Mouse (Mus musculus): ENCODE data around the gene Rnf227. TPM values are rescaled to one million over a fixed set of nuclear protein-coding genes. Genes with fewer than 3 reads are reported as not detected.

The Rnf227 gene
- polyA plus RNA-seq, 1 experiment = 3.3 TPM

- no peaks in the 10 kb centered on the region for H3K36me3 ChIP-seq (ENCODE audit: control insufficient read depth, insufficient read depth, low read length, poor library complexity, severe bottlenecking)
- no peaks in the 10 kb centered on the region for H3K4me1 ChIP-seq (ENCODE audit: control insufficient read depth, insufficient read depth, low read length)
- no peak overlapping the region for H3K4me3 ChIP-seq (ENCODE audit: low read depth, low read length)
- peaks cover 14% of the 10 kb centered on the region for H3K27me3 ChIP-seq (ENCODE audit: control insufficient read depth, insufficient read depth, low read length, poor library complexity, severe bottlenecking)
- H3K9ac ChIP-seq (ENCODE audit: low read depth, poor library complexity, severe bottlenecking) = no peak overlapping the region
- H3K27ac ChIP-seq (ENCODE audit: insufficient read depth, low read length) = peak overlapping the region; percentile 15; the same call in 1 of the 2 replicates
- H3K9me3 ChIP-seq (replicated peaks; ENCODE audit: control insufficient read depth, insufficient read depth, low read length, poor library complexity, severe bottlenecking) = no peaks in the 10 kb centered on the region
- TF ChIP-seq POLR2A (IDR thresholded peaks at IDR 0.05; ENCODE audit: insufficient read depth, low read length) (no peak), EP300 (IDR thresholded peaks at IDR 0.05; ENCODE audit: insufficient read depth, low read depth, low read length) (no peak), CTCF (IDR thresholded peaks at IDR 0.05; ENCODE audit: low read depth, low read length) (no peak)
These were observed 29.9 kb downstream of the Rnf227 start for GRCm38 (mm10) chr11:69369990-69370816.

GRCm38 (mm10) chr11:69370817-69371215 lies 30.6 kb downstream of the Rnf227 start:
- H3K36me3 ChIP-seq (ENCODE audit: control insufficient read depth, insufficient read depth, low read length, poor library complexity, severe bottlenecking) = no peaks in the 10 kb centered on the region
- H3K4me1 ChIP-seq (ENCODE audit: control insufficient read depth, insufficient read depth, low read length) = no peaks in the 10 kb centered on the region
- peak overlapping the region; percentile 15; the same call in 1 of the 2 replicates for H3K27ac ChIP-seq (ENCODE audit: insufficient read depth, low read length)
- TF ChIP-seq EP300 (IDR thresholded peaks at IDR 0.05; ENCODE audit: insufficient read depth, low read depth, low read length) (no peak), POLR2A (IDR thresholded peaks at IDR 0.05; ENCODE audit: insufficient read depth, low read length) (no peak), CTCF (IDR thresholded peaks at IDR 0.05; ENCODE audit: low read depth, low read length) (no peak)
- H3K4me3 ChIP-seq (ENCODE audit: low read depth, low read length) = no peak overlapping the region
- no peaks in the 10 kb centered on the region for H3K9me3 ChIP-seq (replicated peaks; ENCODE audit: control insufficient read depth, insufficient read depth, low read length, poor library complexity, severe bottlenecking)
- H3K27me3 ChIP-seq (ENCODE audit: control insufficient read depth, insufficient read depth, low read length, poor library complexity, severe bottlenecking) = peaks cover 14% of the 10 kb centered on the region
- no peak overlapping the region for H3K9ac ChIP-seq (ENCODE audit: low read depth, poor library complexity, severe bottlenecking)

- H3K27me3 ChIP-seq (ENCODE audit: control insufficient read depth, insufficient read depth, low read length, poor library complexity, severe bottlenecking) = peaks cover 14% of the 10 kb centered on the region
- H3K9ac ChIP-seq (ENCODE audit: low read depth, poor library complexity, severe bottlenecking) = no peak overlapping the region
- H3K4me3 ChIP-seq (ENCODE audit: low read depth, low read length) = no peak overlapping the region
- H3K9me3 ChIP-seq (replicated peaks; ENCODE audit: control insufficient read depth, insufficient read depth, low read length, poor library complexity, severe bottlenecking) = no peaks in the 10 kb centered on the region
- H3K27ac ChIP-seq (ENCODE audit: insufficient read depth, low read length) = no peak overlapping the region
- no peaks in the 10 kb centered on the region for H3K4me1 ChIP-seq (ENCODE audit: control insufficient read depth, insufficient read depth, low read length)
- H3K36me3 ChIP-seq (ENCODE audit: control insufficient read depth, insufficient read depth, low read length, poor library complexity, severe bottlenecking) = no peaks in the 10 kb centered on the region
- TF ChIP-seq POLR2A (IDR thresholded peaks at IDR 0.05; ENCODE audit: insufficient read depth, low read length) = no peak
- TF ChIP-seq CTCF (IDR thresholded peaks at IDR 0.05; ENCODE audit: low read depth, low read length) = no peak
- no peak for TF ChIP-seq EP300 (IDR thresholded peaks at IDR 0.05; ENCODE audit: insufficient read depth, low read depth, low read length)
These were observed 31.3 kb downstream of the Rnf227 start for GRCm38 (mm10) chr11:69371601-69372000.

- Histone ChIP-seq H3K36me3 (ENCODE audit: control insufficient read depth, insufficient read depth, low read length, poor library complexity, severe bottlenecking) (no peaks in the 10 kb centered on the region), H3K4me1 (ENCODE audit: control insufficient read depth, insufficient read depth, low read length) (no peaks in the 10 kb centered on the region), H3K9ac (ENCODE audit: low read depth, poor library complexity, severe bottlenecking) (no peak overlapping the region)
These were observed 32.0 kb downstream of the Rnf227 start for GRCm38 (mm10) chr11:69372056-69372779.

GRCm38 (mm10) chr11:69372780-69373170 lies 32.5 kb downstream of the Rnf227 start:
- H3K27ac ChIP-seq (ENCODE audit: insufficient read depth, low read length) = no peak overlapping the region
- no peak overlapping the region for H3K9ac ChIP-seq (ENCODE audit: low read depth, poor library complexity, severe bottlenecking)
- H3K36me3 ChIP-seq (ENCODE audit: control insufficient read depth, insufficient read depth, low read length, poor library complexity, severe bottlenecking) = no peaks in the 10 kb centered on the region
- TF ChIP-seq EP300 (IDR thresholded peaks at IDR 0.05; ENCODE audit: insufficient read depth, low read depth, low read length) = no peak
- TF ChIP-seq POLR2A (IDR thresholded peaks at IDR 0.05; ENCODE audit: insufficient read depth, low read length) = no peak
- no peak for TF ChIP-seq CTCF (IDR thresholded peaks at IDR 0.05; ENCODE audit: low read depth, low read length)
- peaks cover 11% of the 10 kb centered on the region for H3K27me3 ChIP-seq (ENCODE audit: control insufficient read depth, insufficient read depth, low read length, poor library complexity, severe bottlenecking)
- H3K4me1 ChIP-seq (ENCODE audit: control insufficient read depth, insufficient read depth, low read length) = no peaks in the 10 kb centered on the region
- no peak overlapping the region for H3K4me3 ChIP-seq (ENCODE audit: low read depth, low read length)
- no peaks in the 10 kb centered on the region for H3K9me3 ChIP-seq (replicated peaks; ENCODE audit: control insufficient read depth, insufficient read depth, low read length, poor library complexity, severe bottlenecking)

More at GRCm38 (mm10) chr11:69372056-69372779, 32.0 kb downstream of the Rnf227 start:
- no peak for TF ChIP-seq POLR2A (IDR thresholded peaks at IDR 0.05; ENCODE audit: insufficient read depth, low read length)
- TF ChIP-seq EP300 (IDR thresholded peaks at IDR 0.05; ENCODE audit: insufficient read depth, low read depth, low read length) = no peak
- no peak for TF ChIP-seq CTCF (IDR thresholded peaks at IDR 0.05; ENCODE audit: low read depth, low read length)
- Histone ChIP-seq H3K27me3 (ENCODE audit: control insufficient read depth, insufficient read depth, low read length, poor library complexity, severe bottlenecking) (peaks cover 14% of the 10 kb centered on the region), H3K27ac (ENCODE audit: insufficient read depth, low read length) (no peak overlapping the region), H3K4me3 (ENCODE audit: low read depth, low read length) (no peak overlapping the region), H3K9me3 (replicated peaks; ENCODE audit: control insufficient read depth, insufficient read depth, low read length, poor library complexity, severe bottlenecking) (no peaks in the 10 kb centered on the region)
